Mouse (Mus musculus) heart, adult 2 months (tissue): ENCODE measurements at regions not wholly inside any gene's neighbourhood (a gene's known extent, or its start where the extent isn't known, plus 50 kb on each side); places are given as distances from the start of the nearest gene placed in this dataset.

Experiments
- DNase-seq, 2 experiments: peaks; one replicate each; pipeline ENCODE4 v3.0.0; 2021
- H3K27ac ChIP-seq: fragments of 200-600 bp; 2 replicates; pipeline ENCODE4 v1.8.1; 2022
- H3K27me3 ChIP-seq: fragments of 200-500 bp; 2 replicates; pipeline ENCODE4 v1.6.1; 2012; ENCODE audit warnings: mild to moderate bottlenecking, low read length, inconsistent platforms, mixed read lengths; ENCODE audit not compliant: control insufficient read depth, insufficient read depth
- H3K36me3 ChIP-seq: fragments of 200-500 bp; 2 replicates; pipeline ENCODE4 v1.6.1; 2012; ENCODE audit warnings: low read length, inconsistent platforms; ENCODE audit not compliant: control insufficient read depth, insufficient read depth
- H3K4me1 ChIP-seq: fragments of 200-500 bp; 2 replicates; pipeline ENCODE4 v1.6.1; 2011; ENCODE audit warnings: low read length; ENCODE audit not compliant: control insufficient read depth, insufficient read depth
- H3K4me3 ChIP-seq: fragments of 200-600 bp; 2 replicates; pipeline ENCODE4 v1.8.1; 2022
- H3K79me2 ChIP-seq: fragments of 200-500 bp; replicated peaks from 2 replicates; pipeline ENCODE4 v1.6.1; 2012; ENCODE audit warnings: mild to moderate bottlenecking, inconsistent platforms, low read length, moderate library complexity, mixed read lengths; ENCODE audit not compliant: control insufficient read depth, insufficient read depth
- H3K9ac ChIP-seq: fragments of 200-500 bp; 2 replicates; pipeline ENCODE4 v1.6.1; 2012; ENCODE audit warnings: low read depth, mild to moderate bottlenecking, control low read depth, inconsistent platforms, low read length, mixed read lengths
- CTCF ChIP-seq: fragments of 200-600 bp; IDR thresholded peaks from 2 replicates; pipeline ENCODE4 v1.8.1; 2022; ENCODE audit warnings: antibody characterized with exemption, mild to moderate bottlenecking, moderate library complexity
- EP300 ChIP-seq: fragments of 200-500 bp; IDR thresholded peaks from 2 replicates; pipeline ENCODE4 v1.6.1; 2011; ENCODE audit warnings: low read depth, low read length, control low read depth; ENCODE audit not compliant: insufficient read depth
- POLR2A ChIP-seq: fragments of 200-500 bp; IDR thresholded peaks from 2 replicates; pipeline ENCODE4 v1.6.1; 2011; ENCODE audit warnings: mild to moderate bottlenecking, low read depth, low read length, control low read depth; ENCODE audit not compliant: insufficient read depth
- WGBS: fragments of 180-500 bp; shearing (Covaris S2); methylation state at CpG from one replicate; pipeline ENCODE4 v1.1.7; 2018; 5-methylcytosine and 5-hydroxymethylcytosine counted together
- intact Hi-C: fragments of 180-260 bp; cut with DNase I; formaldehyde crosslinking; loops from one replicate; pipeline ENCODE4 v1.15.1; 2025

DNA sequence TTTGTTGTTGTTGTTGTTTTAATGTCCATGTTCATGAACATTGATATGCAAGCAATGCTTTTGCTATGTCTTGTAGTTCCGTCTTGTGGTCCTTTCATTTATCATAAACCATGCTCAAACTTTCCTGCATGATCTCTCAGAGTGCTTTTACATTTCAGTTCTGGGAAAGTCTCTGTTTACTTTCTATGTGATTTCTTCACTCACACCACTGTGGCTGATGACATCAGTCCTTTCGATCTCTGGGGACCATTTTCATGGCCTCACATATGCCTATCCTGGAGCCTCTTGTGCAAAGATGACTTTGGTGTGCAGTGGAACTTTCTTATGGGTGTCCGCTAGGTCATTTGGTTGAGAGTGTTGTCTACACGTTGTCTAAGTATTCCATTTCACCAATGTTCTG lies 105.1 kb downstream of the Bcl2l11 start:
- no peak overlapping the region for H3K4me3 ChIP-seq
- 93% methylated on average over 4 of the region's 4 CpGs for WGBS
- no peak for TF ChIP-seq EP300
- TF ChIP-seq POLR2A = no peak
- TF ChIP-seq CTCF = no peak
- no peaks in the 10 kb centered on the region for H3K36me3 ChIP-seq
- no peaks in the 10 kb centered on the region for H3K79me2 ChIP-seq
- H3K4me1 ChIP-seq = peaks cover 2% of the 10 kb centered on the region
- H3K9ac ChIP-seq = no peak overlapping the region
- no peak overlapping the region for H3K27ac ChIP-seq
- no peaks in the 10 kb centered on the region for H3K27me3 ChIP-seq
- no peak for DNase-seq
- intact Hi-C loops = no loop called here

DNA sequence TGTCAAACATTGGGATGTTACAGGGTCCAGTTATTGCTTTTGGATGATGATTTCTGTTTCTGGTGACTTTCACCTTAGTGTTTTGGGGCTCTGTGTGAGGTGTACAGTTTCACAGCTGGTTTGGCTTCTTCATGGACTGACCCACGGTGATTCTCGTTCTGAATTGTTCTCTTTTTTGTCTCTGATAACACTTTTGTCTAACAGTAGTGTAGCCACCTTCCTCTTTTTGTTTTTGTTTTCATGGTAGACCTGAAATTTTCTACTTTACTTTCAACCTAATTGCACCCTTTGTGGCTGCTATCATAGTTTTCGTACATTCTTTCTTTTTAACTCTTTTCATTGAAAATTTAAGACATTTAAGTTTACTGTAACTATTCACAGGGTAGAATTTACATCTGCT lies 105.5 kb downstream of the Bcl2l11 start:
- Histone ChIP-seq H3K36me3 (no peaks in the 10 kb centered on the region), H3K27me3 (no peaks in the 10 kb centered on the region), H3K4me1 (peaks cover 2% of the 10 kb centered on the region), H3K27ac (no peak overlapping the region), H3K4me3 (no peak overlapping the region), H3K9ac (no peak overlapping the region), H3K79me2 (no peaks in the 10 kb centered on the region)
- 92% methylated on average over 3 of the region's 3 CpGs for WGBS
- no peak for DNase-seq
- TF ChIP-seq CTCF = no peak
- TF ChIP-seq EP300 = no peak
- no peak for TF ChIP-seq POLR2A
- intact Hi-C loops = no loop called here

DNA sequence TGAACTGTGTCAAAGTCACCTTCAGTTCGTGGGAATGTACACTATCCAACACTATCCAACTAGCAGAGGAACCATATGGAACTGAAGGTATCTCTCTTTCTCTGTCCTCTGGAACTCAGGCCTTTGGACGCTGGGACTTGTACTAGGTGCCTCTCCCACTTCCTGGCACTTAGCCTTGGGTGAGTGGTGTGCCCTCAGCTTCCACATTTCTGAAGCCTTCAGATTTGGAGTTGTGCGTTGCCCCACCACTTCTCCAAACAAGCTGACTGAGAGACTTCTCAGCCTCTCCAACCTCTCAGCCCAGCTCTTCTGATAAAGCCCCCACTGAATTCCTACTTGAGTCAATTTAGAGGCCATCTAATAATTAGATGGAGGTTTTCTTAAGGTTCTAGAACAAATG lies 106.2 kb downstream of the Bcl2l11 start:
- H3K79me2 ChIP-seq = no peaks in the 10 kb centered on the region
- H3K36me3 ChIP-seq = no peaks in the 10 kb centered on the region
- H3K9ac ChIP-seq = no peak overlapping the region
- no peak for TF ChIP-seq CTCF
- no peak for TF ChIP-seq POLR2A
- intact Hi-C loops = no loop called here
- H3K4me1 ChIP-seq = peaks cover 2% of the 10 kb centered on the region
- 56% methylated on average over 3 of the region's 3 CpGs for WGBS
- no peak overlapping the region for H3K4me3 ChIP-seq
- no peak for DNase-seq
- no peak overlapping the region for H3K27ac ChIP-seq
- H3K27me3 ChIP-seq = no peaks in the 10 kb centered on the region

DNA sequence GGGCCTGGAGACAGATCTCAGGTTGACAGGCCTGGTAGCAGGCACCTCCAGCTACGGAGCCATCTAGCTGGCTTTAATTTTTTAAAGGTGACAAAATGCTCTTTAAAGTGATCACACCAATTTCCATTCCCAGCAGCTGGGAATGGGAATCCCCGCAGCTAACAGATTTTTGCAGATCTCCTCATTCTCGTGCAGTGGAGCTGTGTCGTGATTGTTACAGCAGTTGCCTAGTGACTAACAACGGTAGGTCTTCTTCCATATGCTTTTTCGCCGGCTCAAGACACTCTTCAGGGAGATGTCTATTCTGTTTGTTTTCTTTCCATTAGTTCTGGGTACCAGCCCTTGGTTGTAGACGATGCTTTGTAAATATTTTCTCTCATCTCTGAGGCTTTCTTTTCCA lies 109.3 kb downstream of the Bcl2l11 start:
- DNase-seq = no peak
- Histone ChIP-seq H3K4me1 (peaks cover 2% of the 10 kb centered on the region), H3K79me2 (no peaks in the 10 kb centered on the region), H3K27ac (no peak overlapping the region), H3K9ac (no peak overlapping the region), H3K27me3 (no peaks in the 10 kb centered on the region), H3K36me3 (no peaks in the 10 kb centered on the region), H3K4me3 (no peak overlapping the region)
- intact Hi-C loops = no loop called here
- 95% methylated on average over 8 of the region's 8 CpGs for WGBS
- no peak for TF ChIP-seq CTCF
- no peak for TF ChIP-seq EP300
- TF ChIP-seq POLR2A = no peak

DNA sequence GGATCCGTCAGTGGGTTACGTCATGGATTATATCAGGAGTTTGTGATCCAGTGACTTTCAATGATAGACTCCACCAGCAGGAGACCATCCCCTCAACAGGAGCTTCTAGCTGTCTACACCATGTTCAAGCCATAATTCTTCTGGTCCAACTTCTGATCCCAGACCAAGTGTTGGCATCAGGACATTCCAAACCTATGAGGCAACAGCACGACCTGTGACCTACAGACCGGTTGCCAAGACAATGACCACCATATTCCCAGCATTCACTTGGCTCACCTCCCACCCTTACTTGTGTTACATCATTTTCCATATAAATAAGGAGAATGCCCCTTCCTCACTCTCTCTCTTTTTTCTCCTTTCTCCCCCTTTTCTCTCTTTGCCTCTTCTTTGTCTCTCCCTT lies 113.6 kb downstream of the Bcl2l11 start:
- TF ChIP-seq CTCF = no peak
- no peak for TF ChIP-seq POLR2A
- TF ChIP-seq EP300 = no peak
- H3K4me3 ChIP-seq = no peak overlapping the region
- intact Hi-C loops = no loop called here
- H3K27ac ChIP-seq = no peak overlapping the region
- no peaks in the 10 kb centered on the region; the same call in 1 of the 2 replicates for H3K4me1 ChIP-seq
- no peaks in the 10 kb centered on the region for H3K79me2 ChIP-seq
- 93% methylated on average over 4 of the region's 4 CpGs for WGBS
- H3K9ac ChIP-seq = no peak overlapping the region
- DNase-seq = no peak
- H3K36me3 ChIP-seq = no peaks in the 10 kb centered on the region
- H3K27me3 ChIP-seq = no peaks in the 10 kb centered on the region

DNA sequence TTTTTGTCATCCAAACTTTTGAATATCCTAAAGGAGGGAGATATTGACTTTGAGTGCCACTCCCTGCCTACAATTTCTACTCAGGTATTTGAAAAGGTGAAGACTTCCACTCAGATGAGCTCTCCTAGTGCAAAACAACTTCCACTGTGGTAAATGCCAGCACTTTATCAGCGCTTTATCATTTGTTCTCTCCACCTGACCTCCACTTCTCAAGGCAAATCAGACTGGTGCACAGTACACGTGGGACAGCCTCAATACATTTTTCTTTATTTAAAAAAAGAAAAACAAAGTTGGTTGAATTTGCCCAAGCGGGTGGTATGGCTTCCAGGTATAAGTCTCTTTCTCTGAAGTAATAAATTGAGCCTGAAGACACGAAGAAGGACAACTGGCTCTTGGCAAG lies 114.2 kb downstream of the Bcl2l11 start:
- 88% methylated on average over 4 of the region's 4 CpGs for WGBS
- Histone ChIP-seq H3K79me2 (no peaks in the 10 kb centered on the region), H3K4me1 (no peaks in the 10 kb centered on the region; the same call in 1 of the 2 replicates), H3K4me3 (no peak overlapping the region), H3K27me3 (no peaks in the 10 kb centered on the region), H3K27ac (no peak overlapping the region), H3K9ac (no peak overlapping the region), H3K36me3 (no peaks in the 10 kb centered on the region)
- intact Hi-C loops = loop anchor here (5.0 kb wide), 1 partner anchor 63 kb away; no protein-coding TSS in a partner anchor
- no peak for DNase-seq
- no peak for TF ChIP-seq CTCF
- TF ChIP-seq POLR2A = no peak
- TF ChIP-seq EP300 = no peak
